ENCODE assay signal across 8 mouse cellular contexts in genomic region chr2:119662220-119663182, GRCm38 (mm10). TPM values are rescaled to one million over a fixed set of nuclear protein-coding genes. Genes with fewer than 3 reads are reported as not detected.
DNase-seq lines count a peak whose midpoint lies in the region; ATAC-seq and TF ChIP-seq lines count a peak whose summit lies in the region.

Gene Ndufaf1 (minus strand): TSS chr2:119662827.

- no peaks in the 10 kb centered on the region for H3K4me1 ChIP-seq in bone marrow, adult 2 months (ENCODE audit: control insufficient read depth, insufficient read depth, low read length)
- peaks cover 8% of the 10 kb centered on the region; the same call in 1 of the 2 replicates for H3K4me1 ChIP-seq in embryonic facial prominence, embryonic 15.5 days
- 0 out of 2 replicates have a peak, but pooled peaks cover 5% of the 10 kb centered on the region for H3K4me1 ChIP-seq in kidney, embryonic 14.5 days (ENCODE audit: control insufficient read depth, insufficient read depth, low read length)
- H3K4me1 ChIP-seq in limb, embryonic 15.5 days = peaks cover 10% of the 10 kb centered on the region

- ATAC-seq in embryonic facial prominence, embryonic 15.5 days (ENCODE audit: insufficient number of reproducible peaks, low FRiP score, low TSS enrichment, low read depth) = peak; percentile 73; the same call in 1 of the 2 replicates
- ATAC-seq in kidney, embryonic 14.5 days (ENCODE audit: low FRiP score, low TSS enrichment) = peak; percentile 84
- ATAC-seq in limb, embryonic 15.5 days (ENCODE audit: insufficient number of reproducible peaks, low FRiP score, low TSS enrichment, low read depth) = no peak

- peak within 1 kb of the TSS; percentile 78 for H3K4me2 ChIP-seq in embryonic facial prominence, embryonic 15.5 days (replicated peaks)
- peak within 1 kb of the TSS; percentile 71 for H3K4me2 ChIP-seq in kidney, embryonic 14.5 days (replicated peaks; ENCODE audit: low read depth, low read length)
- peak within 1 kb of the TSS; percentile 78 for H3K4me2 ChIP-seq in limb, embryonic 15.5 days

- H3K27me3 ChIP-seq in embryonic facial prominence, embryonic 15.5 days = no peaks in the 10 kb centered on the region
- no peaks in the 10 kb centered on the region for H3K27me3 ChIP-seq in kidney, embryonic 14.5 days (ENCODE audit: control insufficient read depth, insufficient read depth, low read length)
- H3K27me3 ChIP-seq in limb, embryonic 15.5 days = no peaks in the 10 kb centered on the region

- no peak for TF ChIP-seq POLR2A in bone marrow, adult 2 months (IDR thresholded peaks at IDR 0.05; ENCODE audit: borderline replicate concordance, control insufficient read depth, low read depth, low read length)

- DNase-seq in 416B (ENCODE audit: low read depth) = peak; percentile 89
- DNase-seq in heart, adult 9 months (ENCODE audit: low spot score in 2 of 2) = peak; percentile 60 to 84
- peak; percentile 35 to 44 for DNase-seq in monocyte, adult 2 months (ENCODE audit: low read depth in 1 of 2, low spot score in 2 of 2)
- DNase-seq in spleen, postnatal 36 days (ENCODE audit: low spot score in 2 of 2) = peak; percentile 74 to 84

- peak within 1 kb of the TSS; percentile 94 for H3K4me3 ChIP-seq in bone marrow, adult 2 months (replicated peaks; ENCODE audit: control insufficient read depth, low read depth, low read length)
- H3K4me3 ChIP-seq in embryonic facial prominence, embryonic 15.5 days (replicated peaks) = peak within 1 kb of the TSS; percentile 80
- H3K4me3 ChIP-seq in kidney, embryonic 14.5 days (ENCODE audit: low read length) = peak within 1 kb of the TSS; percentile 84
- H3K4me3 ChIP-seq in limb, embryonic 15.5 days = peak within 1 kb of the TSS; percentile 85

- no peaks in the 10 kb centered on the region for H3K9me3 ChIP-seq in embryonic facial prominence, embryonic 15.5 days (replicated peaks)
- no peaks in the 10 kb centered on the region for H3K9me3 ChIP-seq in kidney, embryonic 14.5 days (ENCODE audit: control insufficient read depth, low read length)
- H3K9me3 ChIP-seq in limb, embryonic 15.5 days = no peaks in the 10 kb centered on the region

- peaks cover 21% of the 10 kb centered on the region for H3K36me3 ChIP-seq in embryonic facial prominence, embryonic 15.5 days
- H3K36me3 ChIP-seq in kidney, embryonic 14.5 days (ENCODE audit: control insufficient read depth, insufficient read depth, low read length) = peaks cover 14% of the 10 kb centered on the region
- H3K36me3 ChIP-seq in limb, embryonic 15.5 days = peaks cover 17% of the 10 kb centered on the region

- H3K27ac ChIP-seq in bone marrow, adult 2 months (ENCODE audit: control insufficient read depth, insufficient read depth, low read depth, low read length, poor library complexity) = peak within 1 kb of the TSS; percentile 2; the same call in 1 of the 2 replicates
- H3K27ac ChIP-seq in embryonic facial prominence, embryonic 15.5 days (replicated peaks) = 0 out of 2 replicates have a peak within 1 kb of the TSS, but pooled peaks have one; percentile 30
- no peak within 1 kb of the TSS for H3K27ac ChIP-seq in kidney, embryonic 14.5 days (ENCODE audit: low read depth, low read length)
- peak within 1 kb of the TSS; percentile 19; the same call in 1 of the 2 replicates for H3K27ac ChIP-seq in limb, embryonic 15.5 days

- TF ChIP-seq CTCF in bone marrow, adult 2 months (IDR thresholded peaks at IDR 0.05; ENCODE audit: control insufficient read depth, insufficient read depth, low read length) = no peak

- under 1% methylated on average over 44 of the region's 44 CpGs for WGBS in bone marrow, adult 2 months
- 1% methylated on average over 44 of the region's 44 CpGs for WGBS in embryonic facial prominence, embryonic 15.5 days
- WGBS in kidney, embryonic 14.5 days = 2% methylated on average over 44 of the region's 44 CpGs
- WGBS in limb, embryonic 15.5 days = 1% methylated on average over 44 of the region's 44 CpGs

- peak within 1 kb of the TSS; percentile 75 for H3K9ac ChIP-seq in embryonic facial prominence, embryonic 15.5 days
- H3K9ac ChIP-seq in kidney, embryonic 14.5 days (ENCODE audit: low read depth, low read length) = peak within 1 kb of the TSS; percentile 81
- H3K9ac ChIP-seq in limb, embryonic 15.5 days = peak within 1 kb of the TSS; percentile 73

RNA-seq across cellular contexts. Expression of gene Ndufaf1, which starts in this region (rescaled TPM):
- 5.3 and 7.8 TPM in 2 replicates for polyA plus RNA-seq in bone marrow, adult 2 months (2011; ENCODE audit: insufficient read depth, insufficient read length, low replicate concordance, missing spikeins)
- polyA plus RNA-seq in embryonic facial prominence, embryonic 15.5 days (2015; fragmentation: Nextera tagmentation; extraction: Ambion mirVana) = 43.7 and 44.1 TPM in 2 replicates
- polyA plus RNA-seq in kidney, embryonic 14.5 days (2014; fragmentation: Nextera tagmentation; extraction: Ambion mirVana) = 40.3 and 45.4 TPM in 2 replicates
- 44.1 and 45.2 TPM in 2 replicates for polyA plus RNA-seq in limb, embryonic 15.5 days (2015; fragmentation: Nextera tagmentation; extraction: Ambion mirVana)
